Mouse (Mus musculus): ENCODE measurements around the gene Ctxn2.
"Not testable (repeated sequence)": the region's sequence is repeated elsewhere in the genome, so short reads cannot be mapped to it uniquely, and the experiment has no call there.

Gene Ctxn2

DNA sequence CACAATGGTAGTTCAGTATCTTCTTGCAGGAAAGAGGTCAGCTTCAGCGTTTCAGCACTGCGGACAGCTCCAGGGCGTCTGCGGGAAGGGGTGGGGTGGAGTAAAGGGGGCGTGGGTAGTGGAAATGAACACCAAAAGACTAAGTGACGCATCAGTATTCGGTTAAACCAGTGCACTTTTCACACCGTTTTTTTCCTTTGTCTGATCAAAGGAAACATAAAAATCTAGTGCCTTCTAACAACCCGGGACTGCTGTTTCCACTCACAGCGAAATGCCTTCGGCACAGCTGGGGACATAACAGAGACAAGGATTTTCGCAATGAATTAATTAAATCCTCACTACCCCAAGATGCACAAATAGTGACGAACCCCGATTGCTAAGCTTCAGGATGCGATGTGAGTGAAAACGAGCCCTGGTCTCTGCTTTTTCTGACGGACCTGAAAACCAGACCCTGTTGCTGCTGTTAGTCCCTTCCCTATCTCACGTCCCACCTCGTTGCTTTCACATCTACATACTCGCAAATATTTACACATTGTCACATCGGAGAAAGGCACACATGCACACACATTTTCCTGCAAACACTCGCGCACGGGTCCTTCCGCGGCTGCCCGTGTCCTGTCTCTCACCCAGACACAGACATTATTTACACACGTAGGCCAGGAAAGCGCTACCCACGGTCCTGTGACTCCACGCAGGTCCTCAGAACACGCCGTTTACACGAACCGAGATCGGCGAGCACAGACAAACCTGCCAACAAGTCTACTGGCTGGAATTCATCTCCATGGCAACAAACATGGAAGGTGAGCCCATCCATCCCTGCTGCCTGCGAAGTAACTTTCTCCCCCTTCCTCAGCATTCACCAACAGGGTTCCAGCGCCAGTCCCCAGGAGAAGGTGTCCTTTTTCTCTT is at the start of gene Ctxn2:
Gene Ctxn2, plus strand, starts transcription at position 790 of the 909 bp plus-strand sequence.
- peak; percentile 56 for DNase-seq

DNA sequence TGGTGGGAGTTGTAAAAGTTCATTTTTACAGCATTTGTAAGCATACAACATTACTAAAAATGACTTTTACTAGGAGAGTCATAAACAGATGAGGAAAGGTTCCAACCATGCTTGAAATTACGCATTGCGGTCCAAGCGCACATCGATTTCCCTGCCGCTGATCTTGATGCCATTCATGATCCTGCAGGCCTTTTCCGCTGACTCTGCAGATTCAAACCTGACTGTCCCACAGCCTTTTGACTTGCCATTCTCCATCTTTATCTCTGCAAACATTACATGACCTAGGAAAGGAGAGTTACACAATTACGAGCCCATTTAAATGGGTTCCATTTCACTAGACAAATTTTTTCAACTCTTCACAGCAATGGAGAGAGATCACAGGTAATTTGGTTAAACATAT is 47.7 kb upstream of the Ctxn2 start:
- no peak for DNase-seq

GRCm38 (mm10) chr2:125092123-125092522 is 44.4 kb upstream of the Ctxn2 start:
- not testable (repeated sequence) for DNase-seq

DNA sequence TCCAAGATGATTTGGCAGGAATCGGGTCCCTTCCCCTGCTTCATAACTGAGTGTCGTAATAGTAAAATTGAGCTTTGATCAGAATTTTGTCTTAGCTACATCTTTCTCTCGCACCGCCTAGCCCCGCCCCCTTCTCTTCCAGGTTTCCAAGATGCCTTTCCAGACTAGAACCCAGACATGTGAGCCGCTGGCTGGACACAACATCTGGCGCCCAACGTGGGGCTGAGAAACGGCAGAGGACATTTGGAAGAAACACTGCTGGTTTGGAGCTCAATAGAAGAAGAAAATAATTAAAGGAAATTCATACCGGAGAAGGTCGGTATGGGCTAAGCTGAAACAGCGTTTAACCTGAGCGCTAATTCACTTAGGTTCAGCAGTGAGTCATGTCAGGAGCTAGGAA is 32.0 kb upstream of the Ctxn2 start:
- not testable (repeated sequence) for DNase-seq

DNA sequence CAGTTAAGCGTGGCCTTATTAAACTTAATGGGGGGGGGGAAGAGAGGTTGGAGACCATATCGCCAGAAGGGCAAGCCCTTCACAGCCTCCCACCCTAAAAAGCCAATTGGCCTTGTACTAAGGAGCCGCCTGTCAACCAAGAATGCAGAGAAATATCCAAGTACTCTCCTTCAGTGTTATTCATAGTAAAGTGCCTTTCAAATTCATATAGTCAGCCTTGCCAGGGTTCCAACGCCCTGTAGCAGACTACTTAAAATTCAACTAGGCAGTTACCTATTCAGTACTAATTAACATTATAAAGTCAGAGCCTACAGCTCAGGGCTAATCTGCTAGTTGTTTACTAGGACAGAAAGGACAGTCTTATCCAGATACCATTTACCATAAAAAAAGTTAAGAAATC is 30.0 kb upstream of the Ctxn2 start:
- DNase-seq, result not testable (repeated sequence)

DNA sequence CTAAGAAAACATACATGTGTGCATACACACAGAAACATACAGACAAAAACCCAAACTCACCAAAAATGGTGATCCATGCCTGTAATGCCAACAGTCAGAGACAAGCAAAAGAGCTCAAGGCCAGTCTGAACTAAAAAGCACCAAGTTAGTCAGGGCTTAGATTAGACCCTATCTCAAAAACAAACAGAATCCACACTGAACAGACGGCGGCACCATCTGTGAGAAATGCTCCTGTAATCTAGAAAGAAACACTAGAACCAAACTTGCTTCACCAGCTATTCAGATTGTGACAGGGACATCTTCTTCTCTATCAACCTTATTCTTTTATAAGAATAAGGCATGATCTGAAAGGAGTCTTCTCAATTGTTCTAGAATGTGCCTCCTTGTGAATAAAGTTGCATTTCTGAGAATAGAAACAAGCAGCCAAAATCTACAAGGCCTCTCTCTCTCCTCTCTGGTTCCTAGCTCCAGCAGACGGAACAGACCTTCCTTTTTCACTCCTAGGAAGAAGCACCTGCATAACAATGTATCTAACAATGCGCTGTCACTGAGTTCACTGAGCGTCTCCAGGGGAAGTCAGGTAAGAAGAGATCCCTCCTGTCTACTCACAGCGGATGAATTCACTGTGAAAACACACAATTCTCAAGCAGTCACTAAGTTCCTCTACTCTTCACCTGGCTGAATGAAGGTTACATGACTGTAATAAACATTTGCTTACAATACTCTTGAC is 16.9 kb upstream of the Ctxn2 start:
- no peak for DNase-seq

GRCm38 (mm10) chr2:125122288-125122623 is 14.2 kb upstream of the Ctxn2 start:
- DNase-seq, result no peak

GRCm38 (mm10) chr2:125122624-125123476 is 13.6 kb upstream of the Ctxn2 start:
- DNase-seq, result peak; percentile 55

GRCm38 (mm10) chr2:125123477-125123852 is 13.0 kb upstream of the Ctxn2 start, which contains the start of gene Myef2:
Myef2 (minus strand) TSS chr2:125123661.
- DNase-seq, result peak; percentile 92

DNA sequence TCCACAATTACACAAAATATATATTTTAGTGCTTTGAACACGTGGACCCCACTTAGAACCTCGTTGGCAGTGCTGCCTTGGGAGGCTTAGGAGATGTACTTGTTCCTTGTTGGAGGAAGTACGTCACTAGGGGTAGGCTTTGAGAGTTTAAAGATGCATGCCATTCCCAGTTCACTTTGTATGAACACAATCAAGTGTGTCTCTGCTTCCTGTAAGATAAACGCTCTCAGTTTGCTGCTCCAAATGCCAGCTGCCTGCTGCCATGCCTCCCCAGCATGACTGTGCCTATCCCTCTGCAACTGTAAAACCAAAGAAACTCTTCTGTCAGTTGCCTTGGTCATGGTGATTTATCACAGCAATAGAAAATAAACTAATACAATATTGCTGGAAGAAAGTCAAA is 10.7 kb upstream of the Ctxn2 start:
- no peak for DNase-seq

DNA sequence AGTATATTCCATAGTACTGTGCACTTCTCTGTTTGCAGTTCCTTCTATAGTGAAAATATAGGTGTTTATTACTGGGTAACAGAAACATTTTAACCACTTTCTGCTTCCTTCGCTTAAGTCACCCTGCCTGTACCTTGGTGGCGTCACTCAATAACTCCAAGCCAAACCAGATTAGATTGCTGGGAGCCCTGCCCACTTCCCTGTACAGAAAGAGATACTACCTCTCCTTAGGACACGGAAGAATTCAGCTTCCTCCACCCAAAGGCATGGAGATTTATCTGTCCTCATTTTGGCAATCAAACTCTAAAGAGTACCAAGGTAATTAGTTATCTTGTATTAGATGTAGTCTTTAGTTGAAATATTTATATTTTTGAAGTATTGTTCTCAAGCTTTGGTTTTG is 9.7 kb upstream of the Ctxn2 start:
- DNase-seq, result no peak

DNA sequence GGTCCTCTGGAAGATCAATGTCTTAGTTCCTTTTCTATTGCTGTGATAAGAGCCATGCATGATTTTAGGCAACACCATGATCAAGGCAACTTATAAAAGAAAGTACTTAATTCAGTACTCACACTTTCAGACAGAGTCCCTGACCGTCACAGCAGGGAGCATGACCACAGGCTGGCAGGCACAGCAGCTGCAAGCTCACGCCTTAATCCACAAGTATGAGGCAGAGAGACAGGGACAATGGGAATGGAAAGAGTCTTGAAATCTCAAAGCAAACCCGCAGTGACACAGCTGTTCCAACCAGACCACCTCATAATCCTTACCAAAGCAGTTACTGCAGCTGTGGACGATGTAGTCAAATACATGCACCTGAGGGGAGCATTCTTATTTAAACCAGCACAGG is 2.4 kb upstream of the Ctxn2 start:
- no peak for DNase-seq

DNA sequence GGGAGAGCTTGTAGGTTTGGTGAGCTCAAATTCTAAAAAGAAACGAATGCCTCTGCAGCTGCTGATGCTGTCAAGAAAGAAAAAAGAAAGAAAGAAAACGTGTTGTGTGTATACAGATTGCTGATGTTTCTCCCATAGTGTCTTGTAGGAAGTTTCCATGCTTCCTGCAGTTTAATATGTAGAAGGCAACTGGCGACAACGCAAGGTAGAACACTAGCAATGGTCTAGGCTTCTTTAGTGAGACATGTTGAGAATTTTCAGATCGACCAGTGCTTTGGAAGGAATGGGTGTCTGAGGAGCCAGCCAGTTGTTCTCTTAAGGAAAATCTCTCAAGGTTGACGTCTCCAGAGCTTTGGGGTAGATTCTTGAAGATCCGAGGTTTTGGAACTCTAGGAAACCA is 354 bp downstream of the Ctxn2 start:
- no peak for DNase-seq

- no peak for DNase-seq
Measured at GRCm38 (mm10) chr2:125142336-125142735, 5.8 kb downstream of the Ctxn2 start.

- no peak for DNase-seq
Measured at GRCm38 (mm10) chr2:125152388-125152787, 15.9 kb downstream of the Ctxn2 start, which contains the start of gene Slc12a1. Slc12a1 (plus strand) TSS chr2:125152505.

GRCm38 (mm10) chr2:125154294-125154693 is 17.8 kb downstream of the Ctxn2 start:
- no peak for DNase-seq

GRCm38 (mm10) chr2:125155504-125155903 is 19.0 kb downstream of the Ctxn2 start:
- peak; percentile 9 for DNase-seq

DNA sequence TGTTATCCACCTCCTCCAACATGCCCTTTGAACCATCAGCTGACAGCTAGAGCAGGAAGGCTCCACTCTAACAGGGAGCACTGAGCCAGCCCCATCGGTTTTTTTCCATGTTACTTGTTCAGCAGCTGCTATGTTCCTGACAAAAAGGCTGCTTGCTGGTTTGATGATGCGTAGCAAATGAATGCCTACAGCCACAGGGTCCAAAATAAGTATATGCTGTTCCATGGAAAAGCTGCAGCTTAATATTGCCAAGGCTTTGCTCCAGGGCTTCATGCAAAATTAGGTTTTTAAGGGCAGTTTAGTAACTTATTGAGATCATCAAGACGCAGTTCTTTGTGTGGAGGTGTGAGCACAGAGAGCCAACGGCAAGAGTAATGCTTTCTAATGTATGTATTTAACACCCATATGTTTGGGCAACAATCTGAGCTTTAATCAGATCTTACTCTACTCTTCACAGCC is 25.5 kb downstream of the Ctxn2 start:
- no peak for DNase-seq

DNA sequence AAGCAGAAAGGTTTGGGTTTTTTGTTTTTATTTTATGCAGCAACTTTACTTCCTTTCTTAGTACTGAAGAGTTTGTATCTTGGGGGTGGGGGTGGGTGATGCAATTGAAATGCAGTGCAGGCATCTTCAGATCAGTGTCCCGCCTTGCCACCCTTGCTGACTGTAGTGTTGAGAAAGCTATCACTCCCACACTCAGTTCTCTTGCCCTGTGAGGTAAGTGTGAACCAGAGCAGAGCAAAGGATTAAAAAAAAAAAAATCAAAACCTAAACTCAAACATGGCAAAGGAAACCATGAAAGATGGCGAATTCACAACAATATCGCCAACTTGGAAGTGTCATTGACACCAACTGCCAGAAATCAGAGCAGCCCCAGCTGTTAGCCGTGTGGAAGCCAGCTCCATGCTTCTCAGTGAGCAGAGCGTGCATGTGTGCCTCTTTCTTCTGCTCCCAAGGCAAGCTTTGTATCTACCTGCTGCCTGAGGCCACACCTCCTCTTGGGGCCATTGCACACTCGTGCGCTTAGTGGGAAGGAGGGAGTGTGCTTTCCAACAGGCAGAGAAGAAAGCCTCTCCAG is 41.8 kb downstream of the Ctxn2 start:
- DNase-seq, result peak; percentile 22

DNA sequence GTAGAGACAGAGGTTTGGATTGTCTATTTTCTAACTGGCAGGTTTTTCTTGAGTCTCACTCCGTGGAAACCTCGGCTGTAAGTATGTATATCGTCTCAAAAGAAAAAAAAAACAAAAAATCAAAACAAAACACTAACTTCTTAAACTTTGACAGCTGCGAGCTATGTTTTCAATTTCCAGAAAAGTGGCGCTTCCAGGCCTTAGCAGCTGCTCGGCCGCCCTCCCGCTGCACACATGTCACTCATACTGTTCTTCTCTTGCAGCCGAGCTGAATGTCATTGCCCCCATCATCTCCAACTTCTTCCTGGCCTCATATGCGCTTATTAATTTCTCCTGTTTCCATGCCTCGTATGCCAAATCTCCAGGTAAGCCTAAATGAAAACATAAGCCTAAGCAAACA is 51.4 kb downstream of the Ctxn2 start:
- no peak for DNase-seq

DNA sequence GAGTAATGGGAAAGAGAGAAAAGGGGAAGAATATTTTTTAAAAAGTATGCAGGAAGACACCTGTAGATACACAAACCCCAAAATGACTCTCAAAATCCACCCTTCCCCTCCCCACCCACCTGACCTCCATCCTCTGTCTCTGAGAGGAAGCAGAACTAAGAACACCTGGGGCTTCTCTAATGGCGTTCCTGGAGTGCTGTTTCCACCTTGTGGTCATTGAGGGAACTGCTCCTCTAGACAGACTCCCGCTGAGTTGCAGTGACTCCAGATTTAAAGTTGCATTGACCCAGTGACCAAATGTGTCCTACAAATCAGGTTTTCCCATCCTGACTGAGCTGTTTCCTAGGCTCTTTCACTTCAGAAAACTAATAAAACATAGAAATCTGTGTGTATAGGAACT is 52.7 kb downstream of the Ctxn2 start:
- peak; percentile 54 for DNase-seq

- no peak for DNase-seq
Measured at GRCm38 (mm10) chr2:125192905-125193304, 56.4 kb downstream of the Ctxn2 start.

DNA sequence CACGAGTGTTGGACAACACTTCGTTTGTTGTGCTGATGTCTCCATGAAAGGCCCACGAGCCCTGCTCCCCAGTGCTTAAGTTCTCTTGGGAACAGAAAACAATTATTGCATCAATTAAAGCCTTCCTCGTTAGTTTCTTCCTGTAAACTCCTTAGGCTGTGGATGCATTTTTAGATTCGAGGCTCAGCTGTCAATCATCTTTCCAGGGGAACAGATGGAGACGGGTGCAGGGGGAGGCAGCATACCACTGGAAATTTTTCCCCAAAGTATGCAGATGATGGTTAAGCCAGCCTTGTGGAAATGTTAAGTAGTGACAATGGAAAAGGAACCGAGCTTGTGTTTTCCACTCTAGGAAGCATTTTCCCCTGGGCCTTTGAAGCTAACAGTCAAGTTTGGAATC is 60.3 kb downstream of the Ctxn2 start:
- DNase-seq, result no peak
